13 mouse cellular contexts compared by ENCODE assay signal in genomic region chr6:94231831-94232230, GRCm38 (mm10).
"Had no signal": no experiment of that assay in that cellular context is flagged by ENCODE, and none has a peak within 500 bp of the region (broad histone marks: within the 10 kb centered on the region; RNA-seq: fewer than 3 reads in every experiment).

No protein-coding gene starts in this region.

- H3K4me2 ChIP-seq: limb, embryonic 13.5 days; midbrain, embryonic 12.5 days had no signal

- H3K36me3 ChIP-seq: limb, embryonic 13.5 days; liver, embryonic 13.5 days; midbrain, embryonic 12.5 days had no signal

- H3K27ac ChIP-seq: kidney, postnatal 0 days; limb, embryonic 13.5 days; liver, embryonic 13.5 days; midbrain, embryonic 12.5 days had no signal

- H3K4me3 ChIP-seq: limb, embryonic 13.5 days; liver, embryonic 13.5 days; midbrain, embryonic 12.5 days had no signal

- ATAC-seq: midbrain, embryonic 16.5 days had no signal

- H3K9me3 ChIP-seq: limb, embryonic 13.5 days; liver, embryonic 13.5 days; midbrain, embryonic 12.5 days had no signal

- DNase-seq: kidney, adult 11 months; kidney, postnatal 4 days; left cerebral cortex, postnatal 4 days; liver, embryonic 13.5 days; lung, adult 18-20 months; lung, postnatal 14 days; right cerebral cortex, postnatal 4 days; spleen, adult 18-20 months; thymus, postnatal 4 days had no signal

- H3K9ac ChIP-seq: limb, embryonic 13.5 days; liver, embryonic 13.5 days; midbrain, embryonic 12.5 days had no signal

- H3K27me3 ChIP-seq: limb, embryonic 13.5 days; liver, embryonic 13.5 days; midbrain, embryonic 12.5 days had no signal
